Mouse (Mus musculus) kidney, postnatal 36 days (tissue): ENCODE measurements around the gene Chmp4b.

Experiments used
- DNase-seq, 2 experiments: peaks; one replicate each; pipeline ENCODE4 v3.0.0; 2021 to 2022; ENCODE audit warnings: mixed read lengths in 2 of 2

The Chmp4b gene

GRCm38 (mm10) chr2:154651363-154651762, at the start of gene Chmp4b:
Gene Chmp4b (plus strand): TSS chr2:154651705.
- DNase-seq = peak; percentile 72 to 74

GRCm38 (mm10) chr2:154603007-154603637, 48.4 kb upstream of the Chmp4b start:
- DNase-seq = peak; percentile 58 to 67

GRCm38 (mm10) chr2:154603638-154604153, 47.8 kb upstream of the Chmp4b start, which contains the start of gene Pxmp4:
Gene Pxmp4 (minus strand): TSS chr2:154603708.
- DNase-seq = peak; percentile 99 to 100

- no peak for DNase-seq
Measured at GRCm38 (mm10) chr2:154604156-154604555, 47.3 kb upstream of the Chmp4b start.

GRCm38 (mm10) chr2:154606965-154607364, 44.5 kb upstream of the Chmp4b start:
- no peak for DNase-seq

GRCm38 (mm10) chr2:154609050-154609767, 42.3 kb upstream of the Chmp4b start:
- DNase-seq = no peak

GRCm38 (mm10) chr2:154613118-154614115, 38.1 kb upstream of the Chmp4b start, which contains the start of the genes Zfp341 and 4930519P11Rik:
Gene Zfp341 (plus strand): TSS chr2:154613297.
Gene 4930519P11Rik (minus strand): TSS chr2:154613437.
- DNase-seq = peak; percentile 91 to 93

- peak; percentile 31 to 32 for DNase-seq
Measured at GRCm38 (mm10) chr2:154614841-154615576, 36.5 kb upstream of the Chmp4b start.

- no peak for DNase-seq
Measured at GRCm38 (mm10) chr2:154615674-154616073, 35.8 kb upstream of the Chmp4b start.

- no peak for DNase-seq
Measured at GRCm38 (mm10) chr2:154617061-154617460, 34.4 kb upstream of the Chmp4b start.

- peak; percentile 58 to 60 for DNase-seq
Measured at GRCm38 (mm10) chr2:154621684-154622083, 29.8 kb upstream of the Chmp4b start.

- DNase-seq = no peak
Measured at GRCm38 (mm10) chr2:154624137-154624536, 27.4 kb upstream of the Chmp4b start.

GRCm38 (mm10) chr2:154630531-154630930, 21.0 kb upstream of the Chmp4b start:
- DNase-seq = no peak

- DNase-seq = no peak
Measured at GRCm38 (mm10) chr2:154632203-154632780, 19.2 kb upstream of the Chmp4b start.

GRCm38 (mm10) chr2:154633039-154633742, 18.3 kb upstream of the Chmp4b start:
- DNase-seq = no peak

- no peak for DNase-seq
Measured at GRCm38 (mm10) chr2:154633876-154634644, 17.4 kb upstream of the Chmp4b start.

GRCm38 (mm10) chr2:154635826-154636225, 15.7 kb upstream of the Chmp4b start:
- DNase-seq = no peak

- DNase-seq = no peak
Measured at GRCm38 (mm10) chr2:154638521-154638920, 13.0 kb upstream of the Chmp4b start.

- DNase-seq = no peak
Measured at GRCm38 (mm10) chr2:154639115-154639514, 12.4 kb upstream of the Chmp4b start.

GRCm38 (mm10) chr2:154641176-154641575, 10.3 kb upstream of the Chmp4b start:
- no peak for DNase-seq
